Mouse (Mus musculus): ENCODE measurements around the gene Gpr142. TPM values are rescaled to one million over a fixed set of nuclear protein-coding genes. Genes with fewer than 3 reads are reported as not detected.

Gene Gpr142
- polyA plus RNA-seq, 1 experiment from 2014 or later = not detected

- WGBS = 89% methylated on average over 5 of the region's 5 CpGs
- no peak for ATAC-seq (ENCODE audit: low FRiP score)
- no peaks in the 10 kb centered on the region for H3K36me3 ChIP-seq
- no peak overlapping the region for H3K4me2 ChIP-seq
- peaks cover 26% of the 10 kb centered on the region for H3K4me1 ChIP-seq
- H3K9ac ChIP-seq (replicated peaks) = no peak overlapping the region
- peaks cover 33% of the 10 kb centered on the region for H3K27me3 ChIP-seq (replicated peaks)
- H3K4me3 ChIP-seq (replicated peaks) = no peak overlapping the region
- H3K27ac ChIP-seq (replicated peaks) = no peak overlapping the region
- no peaks in the 10 kb centered on the region for H3K9me3 ChIP-seq (replicated peaks)
Measured at GRCm38 (mm10) chr11:114847008-114847407, 48.3 kb downstream of the Gpr142 start.

GRCm38 (mm10) chr11:114849572-114849971 lies 50.8 kb downstream of the Gpr142 start:
- Histone ChIP-seq H3K36me3 (no peaks in the 10 kb centered on the region), H3K27ac (replicated peaks) (no peak overlapping the region), H3K9ac (replicated peaks) (no peak overlapping the region), H3K4me2 (no peak overlapping the region), H3K9me3 (replicated peaks) (no peaks in the 10 kb centered on the region), H3K4me1 (peaks cover 30% of the 10 kb centered on the region), H3K4me3 (replicated peaks) (no peak overlapping the region), H3K27me3 (replicated peaks) (peaks cover 58% of the 10 kb centered on the region)
- no peak for ATAC-seq (ENCODE audit: low FRiP score)
- WGBS = 2% methylated on average over 2 of the region's 2 CpGs

GRCm38 (mm10) chr11:114850066-114850451 lies 51.3 kb downstream of the Gpr142 start:
- peak overlapping the region; percentile 66 for H3K4me3 ChIP-seq (replicated peaks)
- peaks cover 30% of the 10 kb centered on the region for H3K4me1 ChIP-seq
- no peaks in the 10 kb centered on the region for H3K9me3 ChIP-seq (replicated peaks)
- no peak for ATAC-seq (ENCODE audit: low FRiP score)
- 25% methylated on average over 5 of the region's 5 CpGs for WGBS
- no peaks in the 10 kb centered on the region for H3K36me3 ChIP-seq
- peak overlapping the region; percentile 97 for H3K4me2 ChIP-seq
- peaks cover 59% of the 10 kb centered on the region for H3K27me3 ChIP-seq (replicated peaks)
- no peak overlapping the region for H3K27ac ChIP-seq (replicated peaks)
- no peak overlapping the region for H3K9ac ChIP-seq (replicated peaks)

- Histone ChIP-seq H3K4me3 (replicated peaks) (peak within 1 kb of the TSS; percentile 66), H3K27ac (replicated peaks) (peak within 1 kb of the TSS; percentile 2; the same call in 1 of the 2 replicates), H3K9ac (replicated peaks) (peak within 1 kb of the TSS; percentile 45), H3K9me3 (replicated peaks) (no peaks in the 10 kb centered on the region), H3K27me3 (replicated peaks) (peaks cover 59% of the 10 kb centered on the region), H3K4me2 (peak within 1 kb of the TSS; percentile 97), H3K4me1 (peaks cover 30% of the 10 kb centered on the region), H3K36me3 (no peaks in the 10 kb centered on the region)
- under 1% methylated on average over 32 of the region's 43 CpGs for WGBS
- no peak for ATAC-seq (ENCODE audit: low FRiP score)
Measured at GRCm38 (mm10) chr11:114850452-114851268, 51.9 kb downstream of the Gpr142 start, which contains the start of gene Gprc5c. Gene Gprc5c, plus strand, starts transcription at chr11:114851152.

DNA sequence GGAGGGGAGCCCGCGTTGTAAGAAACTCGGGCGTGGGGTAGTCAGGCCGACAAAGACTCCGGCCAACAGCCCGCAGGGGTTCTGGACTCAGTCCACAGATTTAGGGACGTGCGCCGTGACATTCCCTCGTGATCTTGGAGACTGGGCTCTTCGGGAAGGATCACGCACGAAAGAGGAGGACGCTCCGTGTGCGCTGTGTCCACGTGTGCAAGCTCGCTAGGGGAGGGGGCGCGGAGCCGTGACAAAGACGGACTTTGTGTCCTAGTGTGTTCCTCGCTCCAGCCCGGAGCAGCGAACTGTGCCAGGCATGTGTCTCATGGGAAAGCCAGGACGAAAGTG lies 52.5 kb downstream of the Gpr142 start:
- under 1% methylated on average over 27 of the region's 27 CpGs for WGBS
- Histone ChIP-seq H3K27me3 (replicated peaks) (peaks cover 59% of the 10 kb centered on the region), H3K36me3 (no peaks in the 10 kb centered on the region), H3K27ac (replicated peaks) (peak overlapping the region; percentile 2; the same call in 1 of the 2 replicates), H3K9ac (replicated peaks) (peak overlapping the region; percentile 45), H3K9me3 (replicated peaks) (no peaks in the 10 kb centered on the region), H3K4me2 (peak overlapping the region; percentile 97), H3K4me3 (replicated peaks) (peak overlapping the region; percentile 66), H3K4me1 (peaks cover 30% of the 10 kb centered on the region)
- ATAC-seq (ENCODE audit: low FRiP score) = peak; percentile 45; the same call in 1 of the 2 replicates

- no peaks in the 10 kb centered on the region for H3K9me3 ChIP-seq (replicated peaks)
- peak overlapping the region; percentile 45 for H3K9ac ChIP-seq (replicated peaks)
- H3K27ac ChIP-seq (replicated peaks) = peak overlapping the region; percentile 2; the same call in 1 of the 2 replicates
- peak; percentile 47 for ATAC-seq (ENCODE audit: low FRiP score)
- H3K27me3 ChIP-seq (replicated peaks) = peaks cover 59% of the 10 kb centered on the region
- WGBS = under 1% methylated on average over 65 of the region's 65 CpGs
- H3K4me3 ChIP-seq (replicated peaks) = peak overlapping the region; percentile 66
- no peaks in the 10 kb centered on the region for H3K36me3 ChIP-seq
- H3K4me1 ChIP-seq = peaks cover 30% of the 10 kb centered on the region
- H3K4me2 ChIP-seq = peak overlapping the region; percentile 97
Measured at GRCm38 (mm10) chr11:114851608-114852310, 53.0 kb downstream of the Gpr142 start.

- peaks cover 59% of the 10 kb centered on the region for H3K27me3 ChIP-seq (replicated peaks)
- H3K9me3 ChIP-seq (replicated peaks) = no peaks in the 10 kb centered on the region
- no peak for ATAC-seq (ENCODE audit: low FRiP score)
- peak overlapping the region; percentile 66 for H3K4me3 ChIP-seq (replicated peaks)
- H3K27ac ChIP-seq (replicated peaks) = peak overlapping the region; percentile 2; the same call in 1 of the 2 replicates
- peak overlapping the region; percentile 97 for H3K4me2 ChIP-seq
- no peaks in the 10 kb centered on the region for H3K36me3 ChIP-seq
- WGBS = 1% methylated on average over 40 of the region's 40 CpGs
- peaks cover 30% of the 10 kb centered on the region for H3K4me1 ChIP-seq
- H3K9ac ChIP-seq (replicated peaks) = peak overlapping the region; percentile 45
Measured at GRCm38 (mm10) chr11:114852311-114853173, 53.8 kb downstream of the Gpr142 start.

GRCm38 (mm10) chr11:114853174-114853838 lies 54.6 kb downstream of the Gpr142 start:
- Histone ChIP-seq H3K4me2 (peak overlapping the region; percentile 97), H3K9ac (replicated peaks) (no peak overlapping the region), H3K27me3 (replicated peaks) (peaks cover 59% of the 10 kb centered on the region), H3K9me3 (replicated peaks) (no peaks in the 10 kb centered on the region), H3K27ac (replicated peaks) (no peak overlapping the region), H3K4me1 (peaks cover 30% of the 10 kb centered on the region), H3K4me3 (replicated peaks) (peak overlapping the region; percentile 66), H3K36me3 (no peaks in the 10 kb centered on the region)
- ATAC-seq (ENCODE audit: low FRiP score) = no peak
- 17% methylated on average over 7 of the region's 7 CpGs for WGBS

- Histone ChIP-seq H3K27me3 (replicated peaks) (peaks cover 48% of the 10 kb centered on the region), H3K36me3 (no peaks in the 10 kb centered on the region), H3K9me3 (replicated peaks) (no peaks in the 10 kb centered on the region), H3K27ac (replicated peaks) (no peak overlapping the region), H3K4me2 (no peak overlapping the region), H3K9ac (replicated peaks) (no peak overlapping the region), H3K4me3 (replicated peaks) (no peak overlapping the region), H3K4me1 (peaks cover 30% of the 10 kb centered on the region)
- 80% methylated on average over 6 of the region's 6 CpGs for WGBS
- no peak for ATAC-seq (ENCODE audit: low FRiP score)
Measured at GRCm38 (mm10) chr11:114854581-114854980, 55.9 kb downstream of the Gpr142 start.

DNA sequence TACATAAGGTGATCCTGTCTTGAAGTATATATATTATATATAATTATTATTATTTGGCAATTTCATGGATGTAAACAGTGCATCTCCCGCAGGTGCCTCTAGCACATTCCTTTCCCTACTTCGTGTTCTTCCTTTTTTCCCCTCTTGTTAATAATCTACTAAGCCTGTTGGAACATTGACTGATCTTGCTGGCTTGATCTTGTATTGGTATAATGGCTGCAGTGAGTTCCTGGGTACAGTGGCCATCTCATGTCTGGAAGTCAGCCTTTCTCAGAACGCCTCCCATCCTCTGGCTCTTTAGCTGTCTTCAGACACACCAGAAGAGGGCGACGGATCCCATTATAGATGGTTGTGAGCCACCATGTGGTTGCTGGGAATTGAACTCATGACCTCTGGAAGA lies 57.4 kb downstream of the Gpr142 start:
- H3K9ac ChIP-seq (replicated peaks) = no peak overlapping the region
- no peak for ATAC-seq (ENCODE audit: low FRiP score)
- WGBS = 89% methylated on average over 5 of the region's 5 CpGs

More for the DNA sequence above, 57.4 kb downstream of the Gpr142 start:
- peaks cover 34% of the 10 kb centered on the region for H3K27me3 ChIP-seq (replicated peaks)
- no peak overlapping the region for H3K27ac ChIP-seq (replicated peaks)
- no peaks in the 10 kb centered on the region for H3K36me3 ChIP-seq
- no peaks in the 10 kb centered on the region for H3K9me3 ChIP-seq (replicated peaks)
- peaks cover 18% of the 10 kb centered on the region for H3K4me1 ChIP-seq
- no peak overlapping the region for H3K4me3 ChIP-seq (replicated peaks)
- H3K4me2 ChIP-seq = no peak overlapping the region
